13 mouse cellular contexts compared by ENCODE assay signal in genomic region chr9:93955235-93956040, GRCm38 (mm10).
"Had no signal": no experiment of that assay in that cellular context is flagged by ENCODE, and none has a peak within 500 bp of the region (broad histone marks: within the 10 kb centered on the region; RNA-seq: fewer than 3 reads in every experiment).

No protein-coding gene starts in this region.

- H3K36me3 ChIP-seq: limb, embryonic 10.5 days; liver, embryonic 15.5 days; midbrain, embryonic 12.5 days had no signal

- H3K27ac ChIP-seq: left cerebral cortex, adult 2 months; limb, embryonic 10.5 days; liver, embryonic 15.5 days; midbrain, embryonic 12.5 days had no signal

- H3K4me3 ChIP-seq: left cerebral cortex, adult 2 months; limb, embryonic 10.5 days; liver, embryonic 15.5 days; megakaryocyte, embryonic 14.5 days; midbrain, embryonic 12.5 days had no signal

- ATAC-seq: lung, postnatal 0 days had no signal

- DNase-seq: kidney, postnatal 14 days; lung, adult 2 months; lung, postnatal 36 days; right cerebral cortex, postnatal 25 days; thymus, adult 18-20 months; thymus, postnatal 14 days had no signal

- H3K27me3 ChIP-seq: liver, embryonic 15.5 days; megakaryocyte, embryonic 14.5 days; midbrain, embryonic 12.5 days had no signal

- H3K4me1 ChIP-seq: limb, embryonic 10.5 days; liver, embryonic 15.5 days; megakaryocyte, embryonic 14.5 days; midbrain, embryonic 12.5 days had no signal

- H3K9ac ChIP-seq: liver, embryonic 15.5 days; midbrain, embryonic 12.5 days had no signal

- H3K4me2 ChIP-seq: liver, embryonic 11.5 days; liver, embryonic 15.5 days; midbrain, embryonic 12.5 days had no signal

- H3K9me3 ChIP-seq: limb, embryonic 10.5 days; liver, embryonic 15.5 days; midbrain, embryonic 12.5 days had no signal
